Mouse (Mus musculus) regulatory T cell (primary cell): ENCODE results near the gene Srcin1.

Source experiments
- in situ Hi-C: fragments of 300-600 bp; cut with MboI, MseI; formaldehyde crosslinking; loops from one replicate; pipeline ENCODE4 v1.15.1; 2025; ENCODE audit warnings: high pct_unique_total_duplicates

Srcin1 gene

GRCm38 (mm10) chr11:97576136-97576906 lies at the start of gene Srcin1:
Srcin1 (minus strand) TSS chr11:97576186.
- in situ Hi-C loops, result loop anchor here (10.0 kb wide), 1 partner anchor 488 kb away; no protein-coding TSS in a partner anchor

- in situ Hi-C loops, result no loop called here
Observed at GRCm38 (mm10) chr11:97625551-97625950, 49.6 kb upstream of the Srcin1 start.

DNA sequence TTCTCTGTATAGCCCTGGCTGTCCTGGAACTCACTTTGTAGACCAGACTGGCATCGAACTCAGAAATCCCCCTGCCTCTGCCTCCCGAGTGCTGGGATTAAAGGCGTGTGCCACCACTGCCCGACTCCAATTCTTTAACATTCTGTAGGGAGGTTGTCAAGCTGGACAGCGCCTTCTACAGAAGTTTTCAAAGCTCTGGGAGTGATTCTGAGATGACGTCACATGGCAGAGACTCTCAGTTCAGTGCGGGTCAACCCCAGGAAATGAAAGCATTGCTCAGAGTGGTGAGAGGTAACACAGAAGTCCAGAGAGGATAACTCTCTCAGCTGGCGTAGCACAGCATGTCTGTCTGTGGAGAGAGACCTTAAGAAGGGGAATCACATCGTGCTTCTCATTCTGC lies 47.2 kb upstream of the Srcin1 start:
- in situ Hi-C loops, result no loop called here

DNA sequence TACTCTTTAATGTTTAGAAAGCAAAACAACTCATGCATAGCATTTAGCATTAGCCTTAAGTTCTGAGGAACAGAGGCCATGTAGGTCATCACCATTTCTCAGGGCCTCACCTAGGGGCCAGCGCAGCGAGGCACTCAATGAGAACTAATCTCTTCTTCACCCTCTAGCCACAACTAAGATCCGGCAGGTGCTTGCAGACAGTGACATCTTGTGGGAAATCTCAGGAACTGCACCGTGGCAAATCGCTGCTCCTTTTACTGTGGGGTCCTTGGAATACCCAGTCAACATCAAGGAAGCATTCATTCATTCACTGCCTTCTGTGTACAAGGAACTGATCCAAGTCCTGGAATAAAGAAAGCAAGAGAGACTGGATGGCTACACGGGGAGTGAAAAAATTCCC lies 46.5 kb upstream of the Srcin1 start:
- in situ Hi-C loops, result no loop called here

GRCm38 (mm10) chr11:97619391-97619795 lies 43.4 kb upstream of the Srcin1 start:
- in situ Hi-C loops, result no loop called here

DNA sequence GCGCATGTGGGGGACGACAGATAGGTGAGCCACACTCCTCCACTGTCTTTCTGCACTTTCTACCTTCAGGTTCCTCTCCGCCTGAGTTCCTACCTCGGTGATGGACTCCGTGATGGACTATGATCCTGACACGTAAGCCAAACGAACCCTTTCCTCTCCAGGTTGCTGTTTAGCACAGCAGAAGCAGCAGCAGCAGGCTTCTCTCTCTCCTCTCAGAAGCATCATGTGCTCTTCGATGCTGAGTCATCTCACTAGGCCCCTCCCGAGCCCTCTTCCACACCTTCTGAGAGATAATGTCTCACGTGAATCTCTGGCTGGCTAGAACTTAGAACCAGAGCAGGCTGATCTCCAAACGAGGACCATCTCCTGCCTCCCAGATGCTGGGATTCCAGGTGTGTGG lies 42.4 kb upstream of the Srcin1 start:
- in situ Hi-C loops, result no loop called here

DNA sequence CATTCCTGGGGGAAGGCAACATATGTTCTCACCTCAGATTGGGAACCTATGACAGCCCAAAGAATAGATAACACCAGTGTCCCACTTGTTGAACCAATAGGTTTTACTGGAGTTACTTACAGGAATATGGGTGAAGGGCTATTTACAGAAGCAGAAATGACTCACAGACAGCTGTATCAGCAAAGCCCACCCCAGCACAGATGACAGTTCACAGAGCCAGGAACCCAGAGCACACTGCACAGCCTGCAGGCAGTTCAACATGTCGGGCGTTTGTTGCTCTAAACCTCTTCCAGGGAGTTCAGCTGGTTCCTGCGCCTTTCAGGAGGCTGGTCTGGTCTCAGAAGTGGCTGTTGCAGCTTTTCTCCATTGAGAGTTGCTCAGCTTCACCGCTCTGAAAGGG lies 39.3 kb upstream of the Srcin1 start:
- in situ Hi-C loops, result no loop called here

DNA sequence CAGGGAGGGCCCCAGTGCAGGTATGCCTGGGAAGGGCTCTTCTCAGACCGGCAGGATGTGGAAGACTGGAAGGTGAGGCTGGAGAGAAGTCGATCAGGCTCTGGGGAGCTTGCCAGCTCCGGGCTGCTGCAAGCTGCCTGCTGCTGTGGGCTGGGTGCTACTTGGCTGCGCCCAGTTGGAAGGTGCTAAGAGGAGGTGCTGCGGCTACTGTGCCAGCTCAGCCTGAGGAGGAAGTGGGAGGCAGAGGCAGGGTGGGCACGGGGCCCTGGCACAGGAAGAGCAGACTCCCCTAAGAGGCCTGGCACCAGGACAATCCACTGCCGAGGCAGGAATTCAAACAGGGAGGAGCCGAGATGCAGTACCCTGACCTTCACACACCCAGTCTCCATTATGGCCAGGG lies 35.1 kb upstream of the Srcin1 start:
- in situ Hi-C loops, result loop anchor here (5.0 kb wide), 1 partner anchor 124 kb away; no protein-coding TSS in a partner anchor

DNA sequence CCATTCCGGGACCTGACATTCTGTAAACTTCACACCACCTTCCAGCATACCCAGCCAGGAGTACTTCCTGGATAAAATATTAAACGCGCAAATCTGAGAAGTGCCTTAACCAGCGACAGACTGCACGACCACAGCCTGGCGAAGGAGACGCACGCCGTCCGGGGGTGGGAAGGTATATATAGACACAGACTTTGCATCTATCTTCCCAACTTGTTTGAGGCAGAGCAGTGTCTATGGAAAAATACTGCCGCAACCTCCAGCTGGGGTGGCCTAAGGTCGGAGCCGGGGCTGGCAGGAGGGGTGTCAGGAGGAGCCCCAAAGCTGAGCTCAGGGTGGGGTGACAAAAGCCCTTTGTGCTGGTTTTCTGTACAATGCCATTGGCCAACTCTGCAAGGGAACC lies 33.8 kb upstream of the Srcin1 start:
- in situ Hi-C loops, result loop anchor here (5.0 kb wide), 1 partner anchor 122 kb away; no protein-coding TSS in a partner anchor

DNA sequence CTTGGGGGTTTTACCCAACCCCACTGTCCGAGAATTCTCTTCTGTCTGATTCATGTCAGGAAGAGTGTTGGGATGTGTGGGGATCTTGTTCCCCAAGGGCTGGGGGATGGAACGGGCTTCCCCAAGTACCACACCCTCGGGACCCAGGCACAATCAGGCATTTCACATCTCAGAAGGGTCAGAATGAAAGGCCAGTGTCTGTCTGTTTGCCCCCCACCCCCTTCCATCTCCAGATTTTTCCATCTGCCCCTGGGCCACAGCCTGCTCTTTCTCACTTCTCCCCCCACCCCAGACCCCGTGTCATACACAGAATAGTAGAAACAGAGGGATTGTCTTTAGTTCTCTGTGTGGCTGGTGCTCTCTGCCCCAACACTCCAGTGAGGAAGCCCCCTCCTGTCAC lies 32.9 kb upstream of the Srcin1 start:
- in situ Hi-C loops, result no loop called here

GRCm38 (mm10) chr11:97607056-97607725 lies 31.2 kb upstream of the Srcin1 start:
- in situ Hi-C loops, result no loop called here

DNA sequence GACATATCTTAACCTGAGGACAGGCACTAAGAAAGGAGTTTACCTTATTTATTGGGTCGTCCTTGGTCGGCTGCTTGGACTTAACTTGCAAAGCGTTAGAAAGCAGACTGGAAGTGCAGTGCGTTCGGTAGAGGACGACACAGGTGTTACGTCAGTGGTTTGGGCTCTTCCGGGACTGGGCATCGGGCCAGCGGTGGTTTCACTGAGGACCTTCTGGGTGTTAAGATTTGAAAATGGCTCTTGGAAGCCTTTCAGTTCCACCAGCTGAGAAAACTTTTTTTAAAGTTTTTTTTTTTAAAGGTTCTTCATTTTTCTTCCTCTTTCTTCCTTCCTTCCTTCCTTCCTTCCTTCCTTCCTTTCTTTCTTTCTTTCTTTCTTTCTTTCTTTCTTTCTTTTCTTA lies 27.9 kb upstream of the Srcin1 start:
- in situ Hi-C loops, result no loop called here

DNA sequence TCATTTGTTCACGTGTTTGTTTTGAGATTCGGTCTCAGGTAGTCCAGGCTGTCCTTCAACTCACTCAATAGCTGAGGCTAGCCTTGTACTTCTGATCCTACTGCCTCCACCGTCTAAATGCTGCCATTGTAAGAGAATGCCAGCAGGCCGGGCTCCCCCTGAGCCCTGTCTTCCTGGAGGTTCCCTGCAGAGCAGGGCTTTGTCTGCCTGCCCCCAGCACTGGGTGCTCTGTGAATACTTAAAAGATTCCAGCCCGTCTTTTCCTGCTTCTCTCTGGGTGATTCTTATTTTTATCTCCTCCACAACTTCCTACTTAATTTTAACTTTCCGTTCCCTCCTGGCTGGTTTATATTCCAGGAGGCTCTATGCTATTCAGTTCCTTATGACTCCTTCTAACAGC lies 26.2 kb upstream of the Srcin1 start:
- in situ Hi-C loops, result no loop called here

- in situ Hi-C loops, result no loop called here
Observed at GRCm38 (mm10) chr11:97599104-97599503, 23.1 kb upstream of the Srcin1 start.

DNA sequence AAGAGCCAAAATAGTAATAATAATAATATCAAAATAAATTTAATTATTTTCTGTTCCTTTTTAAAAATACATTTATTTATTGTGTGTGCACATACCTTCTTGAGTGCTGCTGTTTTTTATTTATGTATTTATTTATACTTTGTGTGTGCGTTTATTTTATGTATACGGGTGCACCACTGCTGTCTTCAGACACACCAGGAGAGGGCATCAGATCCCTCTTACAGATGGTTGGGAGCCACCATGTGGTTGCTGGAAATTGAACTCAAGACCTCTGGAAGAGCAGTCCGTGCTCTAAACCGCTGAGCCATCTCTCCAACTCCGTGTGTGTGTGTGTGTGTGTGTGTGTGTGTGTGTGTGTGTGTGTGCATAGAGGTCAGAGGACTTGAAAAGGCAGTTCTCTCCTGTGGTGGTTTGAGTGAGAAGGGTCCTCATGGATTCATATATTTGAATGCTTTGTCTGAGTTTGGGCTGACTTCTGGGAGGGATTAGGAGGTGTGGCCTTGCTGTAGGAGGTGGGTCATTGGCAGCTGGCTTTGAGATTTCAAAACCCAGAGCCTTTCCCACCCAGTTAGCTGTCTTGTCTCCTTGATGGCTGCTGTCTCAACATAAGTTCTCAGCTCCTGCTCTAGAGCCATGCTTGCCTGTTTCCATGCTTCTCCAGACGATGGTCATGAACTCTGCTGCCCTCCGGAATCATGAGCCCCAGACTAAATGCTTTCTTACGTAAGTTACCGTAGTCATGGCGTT lies 22.1 kb upstream of the Srcin1 start:
- in situ Hi-C loops, result no loop called here

GRCm38 (mm10) chr11:97594136-97594535 lies 18.1 kb upstream of the Srcin1 start:
- in situ Hi-C loops, result no loop called here

DNA sequence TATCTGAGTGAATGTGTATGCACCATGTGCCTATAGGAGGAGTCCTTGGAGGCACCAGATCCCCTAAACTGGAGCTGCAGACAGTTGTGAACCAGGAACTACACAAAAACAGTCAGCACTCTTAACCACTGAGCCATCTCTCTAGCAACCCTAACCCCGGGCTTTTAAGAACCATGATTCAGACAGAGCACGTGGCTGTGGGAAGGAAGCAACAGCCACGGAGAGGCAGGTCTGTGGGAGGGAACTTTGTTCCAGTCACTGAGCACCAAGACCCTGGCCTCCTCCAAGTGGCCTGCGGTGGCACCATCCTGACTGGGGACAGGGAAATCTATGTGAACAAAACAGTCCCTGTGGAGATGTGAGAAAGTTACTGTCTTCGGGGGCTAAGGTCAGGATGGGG lies 15.9 kb upstream of the Srcin1 start:
- in situ Hi-C loops, result no loop called here

DNA sequence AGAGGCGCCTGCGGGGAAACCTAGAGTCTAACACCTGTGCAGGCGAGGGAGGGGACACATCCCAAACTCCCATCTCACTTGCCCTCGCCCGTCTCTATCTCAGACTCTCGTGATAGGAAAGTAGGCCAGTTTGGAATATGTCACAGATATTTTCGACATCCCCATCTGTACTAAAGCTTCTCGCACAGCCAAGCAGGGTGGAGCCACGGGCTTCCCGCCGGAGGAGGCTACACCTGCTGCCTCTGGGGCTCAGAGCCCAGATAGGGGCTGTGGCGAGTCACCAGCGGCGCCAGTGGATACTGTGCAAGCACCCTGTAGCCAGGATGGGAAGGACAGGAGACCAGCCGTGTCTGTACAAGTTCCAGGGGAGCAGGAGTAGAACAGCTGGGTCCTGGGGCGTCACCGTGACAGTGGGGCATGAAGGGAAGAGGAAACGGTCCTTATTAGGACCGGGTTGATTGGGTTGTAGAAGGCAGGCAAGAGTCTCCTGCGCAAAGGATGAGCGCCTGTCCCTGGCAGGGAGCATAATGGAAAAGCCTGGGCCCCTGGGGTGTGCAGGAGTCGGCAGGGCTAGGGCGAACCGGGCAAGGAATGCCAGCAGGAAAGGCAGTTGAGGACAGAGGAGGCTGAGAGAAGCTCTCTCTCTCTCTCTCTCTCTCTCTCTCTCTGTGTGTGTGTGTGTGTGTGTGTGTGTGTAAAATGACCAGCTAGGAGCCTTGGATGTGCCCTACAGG lies 14.4 kb upstream of the Srcin1 start:
- in situ Hi-C loops, result no loop called here

DNA sequence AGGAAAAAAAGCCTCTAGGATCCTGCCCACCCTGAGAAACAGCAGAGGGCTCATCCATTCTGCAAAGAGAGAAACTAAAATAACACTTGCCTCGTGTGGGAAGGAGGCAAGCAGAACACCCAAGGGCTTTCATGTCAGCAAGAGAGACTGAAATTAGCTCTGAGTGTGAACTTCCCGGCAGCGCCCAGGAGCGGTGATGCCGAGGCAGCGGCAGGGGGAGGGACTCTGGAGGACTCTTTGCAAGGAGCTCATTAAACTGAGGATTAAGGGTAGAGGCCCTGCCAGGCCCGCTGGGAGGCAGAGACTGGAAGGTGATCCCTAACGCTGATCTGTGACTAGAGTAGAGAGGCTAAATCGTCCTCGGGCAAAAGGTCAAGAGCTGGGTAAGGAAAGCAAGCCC lies 13.2 kb upstream of the Srcin1 start:
- in situ Hi-C loops, result no loop called here

GRCm38 (mm10) chr11:97585932-97586331 lies 9.9 kb upstream of the Srcin1 start:
- in situ Hi-C loops, result no loop called here

- in situ Hi-C loops, result no loop called here
Observed at GRCm38 (mm10) chr11:97584476-97584875, 8.5 kb upstream of the Srcin1 start.
